Mouse (Mus musculus) left cerebral cortex, postnatal 14 days (tissue): ENCODE results near the gene Cmya5. TPM values are rescaled to one million over a fixed set of nuclear protein-coding genes. Genes with fewer than 3 reads are reported as not detected.

Experiments used
- DNase-seq, 2 experiments: peaks; one replicate each; pipeline ENCODE4 v3.0.0; 2021 to 2022; ENCODE audit warnings: low spot score in 2 of 2, mixed read lengths in 1 of 2
- intact Hi-C: fragments of 180-260 bp; cut with DNase I; formaldehyde crosslinking; loops from one replicate; pipeline ENCODE4 v1.15.1; 2025
- total RNA-seq, 2 experiments: library from RNA; stranded (reverse); gene quantifications; 2 replicates each; pipeline ENCODE4 v1.2.3; 2021

The Cmya5 gene
- total RNA-seq, 2 experiments from 2014 or later = 2.2 to 2.8 TPM

DNA sequence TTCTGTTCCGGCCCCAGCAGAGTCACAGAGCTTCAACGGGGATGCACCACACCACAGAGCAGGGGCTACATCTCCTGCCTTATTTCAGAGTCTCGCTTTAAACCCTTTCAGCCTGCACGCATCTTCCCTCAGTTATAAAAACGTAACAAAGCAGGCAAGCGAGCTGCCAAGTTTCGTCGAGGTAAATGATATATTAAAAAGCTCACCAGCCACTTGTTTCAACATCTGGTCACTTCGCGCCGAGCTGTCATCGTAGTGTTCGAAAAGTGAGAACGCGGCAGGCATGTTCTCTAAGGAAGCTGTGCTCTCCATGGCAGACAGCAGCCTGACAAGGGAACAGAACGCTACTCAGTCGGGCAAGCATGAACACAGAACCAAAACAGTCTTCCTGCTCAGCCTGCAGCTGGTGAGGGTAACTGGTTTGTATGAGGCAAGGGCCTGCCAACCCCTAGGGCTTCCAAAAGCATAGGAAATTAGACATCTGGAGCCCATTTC is 70.3 kb downstream of the Cmya5 start:
- peak; percentile 50 to 53 for DNase-seq
- intact Hi-C loops = no loop called here

GRCm38 (mm10) chr13:93073595-93073994 is 70.9 kb downstream of the Cmya5 start:
- DNase-seq = peak; percentile 73 to 81
- intact Hi-C loops = no loop called here

GRCm38 (mm10) chr13:93072871-93073411 is 71.6 kb downstream of the Cmya5 start:
- intact Hi-C loops = no loop called here
- peak in 1 of 2 experiments; percentile 37 for DNase-seq

GRCm38 (mm10) chr13:93070406-93070805 is 74.1 kb downstream of the Cmya5 start:
- no peak for DNase-seq
- intact Hi-C loops = no loop called here

DNA sequence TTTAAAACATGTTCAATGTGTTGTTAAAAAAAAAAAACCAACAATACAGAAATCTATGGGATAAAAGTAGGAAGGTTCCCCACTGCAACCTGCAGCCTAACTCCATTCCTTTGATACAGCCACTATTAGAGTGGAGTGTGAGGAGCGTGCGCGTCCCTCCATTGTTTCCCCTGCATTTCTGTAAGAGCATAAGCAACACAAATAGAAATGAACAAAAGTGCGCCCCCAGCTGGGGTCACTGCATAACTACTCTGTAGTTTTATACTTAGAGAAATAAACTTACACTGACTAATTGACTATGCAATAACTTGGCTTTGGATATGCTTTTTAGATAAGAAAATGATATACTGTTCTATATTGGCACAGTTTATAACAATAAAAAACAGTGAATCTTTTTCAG is 75.0 kb downstream of the Cmya5 start:
- intact Hi-C loops = loop anchor here (5.0 kb wide), 1 partner anchor 317 kb away; no protein-coding TSS in a partner anchor
- no peak for DNase-seq

DNA sequence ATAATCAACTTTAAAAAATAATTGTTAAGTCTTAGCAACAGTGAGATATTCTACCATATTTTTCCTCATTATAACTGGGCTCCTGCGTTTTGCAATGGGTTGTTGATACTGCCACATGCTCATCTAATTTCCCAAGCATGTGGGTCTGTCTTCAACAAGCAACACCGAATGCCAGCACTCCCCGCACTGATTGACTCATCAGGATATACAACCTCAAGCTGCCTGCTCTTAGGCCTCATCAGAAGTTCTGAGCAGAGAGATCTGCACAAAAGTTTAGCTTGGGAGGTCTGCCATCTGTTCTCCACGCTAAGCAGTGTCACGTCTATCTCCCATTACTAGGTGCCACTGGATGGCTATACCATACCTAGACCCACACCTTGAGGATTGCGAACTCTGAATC is 76.2 kb downstream of the Cmya5 start:
- no peak for DNase-seq
- intact Hi-C loops = loop anchor here (5.0 kb wide), 1 partner anchor 316 kb away; no protein-coding TSS in a partner anchor

GRCm38 (mm10) chr13:93062860-93063636 is 81.5 kb downstream of the Cmya5 start:
- DNase-seq = peak; percentile 57 to 62
- intact Hi-C loops = no loop called here

- no peak for DNase-seq
- intact Hi-C loops = no loop called here
Measured at GRCm38 (mm10) chr13:93061311-93061710, 83.2 kb downstream of the Cmya5 start.

- intact Hi-C loops = no loop called here
- no peak for DNase-seq
Measured at GRCm38 (mm10) chr13:93060437-93060836, 84.1 kb downstream of the Cmya5 start.

DNA sequence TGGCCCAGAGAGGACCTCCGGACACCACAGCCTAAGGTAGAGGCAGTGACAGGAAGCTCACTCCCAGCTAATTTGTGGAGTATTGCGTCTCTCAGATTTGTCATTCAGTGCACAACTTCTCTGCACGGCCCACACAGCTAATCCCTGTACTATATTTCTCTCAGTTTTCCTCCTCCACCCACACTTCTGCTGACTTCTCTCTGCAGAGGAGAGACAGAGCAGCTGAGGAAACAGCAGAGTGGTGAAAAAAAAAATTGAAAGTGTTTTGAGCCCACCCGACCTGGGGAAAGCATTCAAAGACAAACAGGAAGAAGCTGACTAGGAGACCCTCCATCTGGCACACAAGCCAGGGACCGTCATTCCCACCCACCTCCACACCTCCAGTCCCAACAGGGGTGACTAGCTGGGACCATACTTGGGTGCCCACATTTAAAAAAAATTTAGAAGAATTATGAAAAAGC is 85.9 kb downstream of the Cmya5 start:
- DNase-seq = peak; percentile 65 to 77
- intact Hi-C loops = loop anchor here (5.0 kb wide), 2 partner anchors 56 to 244 kb away; no protein-coding TSS in a partner anchor

DNA sequence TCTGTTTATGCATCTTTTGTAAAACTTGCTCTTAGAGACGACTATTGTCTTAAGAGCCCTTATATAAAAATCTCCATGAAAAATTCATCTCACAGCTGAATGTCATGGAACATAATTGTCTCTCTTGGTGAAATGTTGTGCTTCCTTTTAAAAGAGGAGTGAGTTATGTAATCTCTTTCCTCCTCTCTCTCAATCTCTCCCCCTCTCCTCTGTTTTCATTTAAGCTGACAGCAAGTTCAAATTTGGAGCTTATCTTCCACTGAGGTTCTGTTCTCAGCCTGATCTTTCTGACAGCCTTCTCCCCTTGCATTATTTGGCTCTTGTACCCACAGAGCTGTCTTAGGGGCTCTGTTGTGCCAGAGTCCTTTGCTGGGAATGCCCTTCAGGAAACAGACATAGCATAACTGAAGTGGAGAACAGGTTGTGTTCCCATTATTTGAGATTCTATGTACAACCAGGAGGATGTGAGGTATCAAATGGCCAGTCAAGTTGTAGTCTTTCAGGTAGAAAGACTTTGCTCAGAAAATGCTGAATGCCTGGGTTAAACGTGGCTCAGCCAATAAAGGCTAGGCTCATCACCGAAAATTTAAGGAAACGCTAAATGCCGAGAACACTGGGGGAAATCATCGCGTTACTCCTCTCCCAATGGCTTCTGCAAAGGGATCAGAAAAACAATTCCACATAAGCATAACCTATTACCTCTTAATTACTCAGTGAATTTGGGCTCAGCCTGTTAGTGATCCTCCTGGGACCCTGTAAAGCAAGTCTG is 86.8 kb downstream of the Cmya5 start:
- DNase-seq = no peak

DNA sequence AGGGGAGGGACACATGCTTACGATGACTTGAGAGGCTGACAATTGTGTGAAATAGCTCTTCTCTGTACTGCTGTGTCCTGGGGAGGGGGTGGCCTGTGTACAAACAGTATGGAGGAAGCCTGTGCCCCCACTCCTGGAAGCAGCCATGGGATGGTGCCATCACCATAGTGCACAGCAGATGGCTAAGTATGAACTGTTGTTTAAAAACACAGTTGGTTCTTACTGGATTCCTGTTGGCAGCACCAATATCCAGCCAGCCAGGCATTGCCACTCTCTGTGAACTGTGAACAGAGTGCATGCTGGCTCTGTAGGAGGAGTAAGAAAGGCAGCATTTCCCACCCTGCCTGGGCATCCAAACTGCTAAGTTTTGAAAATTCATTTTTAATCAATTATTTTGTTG is 88.4 kb downstream of the Cmya5 start:
- no peak for DNase-seq
- intact Hi-C loops = loop anchor here (5.0 kb wide), 2 partner anchors 54 to 246 kb away; no protein-coding TSS in a partner anchor

More for the DNA sequence above, 86.8 kb downstream of the Cmya5 start:
- intact Hi-C loops = loop anchor here (5.0 kb wide), 2 partner anchors 55 to 245 kb away; no protein-coding TSS in a partner anchor

DNA sequence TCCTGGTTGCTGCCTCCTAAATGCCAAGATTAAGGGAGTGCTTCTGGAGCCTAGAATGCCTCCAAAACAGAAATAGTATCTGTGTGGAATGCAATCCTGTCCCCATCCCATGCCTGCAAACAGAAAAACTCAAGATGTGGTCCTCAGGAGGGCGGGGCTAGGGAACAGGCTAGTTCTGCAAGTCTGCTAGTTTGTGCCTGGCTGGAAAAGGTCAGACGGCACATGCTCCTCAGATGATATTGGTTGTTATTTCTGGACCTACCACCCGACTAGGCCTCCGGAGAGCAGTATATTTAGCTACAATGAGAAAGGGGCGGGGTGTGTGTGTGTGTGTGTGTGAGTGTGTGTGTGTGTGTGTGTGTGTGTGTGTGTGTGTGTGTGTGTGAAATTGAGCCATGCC is 93.0 kb downstream of the Cmya5 start:
- intact Hi-C loops = no loop called here
- no peak for DNase-seq

GRCm38 (mm10) chr13:93041021-93041420 is 103.5 kb downstream of the Cmya5 start:
- intact Hi-C loops = no loop called here
- no peak for DNase-seq

DNA sequence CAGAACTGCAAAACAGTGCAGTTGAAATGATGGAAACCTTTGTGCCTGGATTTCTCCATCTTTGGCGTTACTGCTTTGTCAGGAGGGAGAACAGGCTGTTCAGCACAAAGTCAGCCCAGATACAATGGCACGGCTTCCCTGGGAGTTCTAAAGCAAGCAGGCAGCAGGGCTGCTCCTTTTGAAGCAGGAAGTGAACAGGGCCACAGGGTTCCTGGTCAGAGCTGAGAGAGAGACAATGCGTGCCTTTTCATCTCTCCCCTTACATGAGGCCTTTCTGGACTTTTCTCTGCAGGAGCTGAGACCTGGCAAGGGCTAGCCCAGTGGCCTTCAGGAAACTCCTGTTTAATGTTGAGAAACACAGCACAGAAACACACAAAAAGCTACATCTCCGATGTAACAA is 108.3 kb downstream of the Cmya5 start:
- DNase-seq = no peak
- intact Hi-C loops = no loop called here

DNA sequence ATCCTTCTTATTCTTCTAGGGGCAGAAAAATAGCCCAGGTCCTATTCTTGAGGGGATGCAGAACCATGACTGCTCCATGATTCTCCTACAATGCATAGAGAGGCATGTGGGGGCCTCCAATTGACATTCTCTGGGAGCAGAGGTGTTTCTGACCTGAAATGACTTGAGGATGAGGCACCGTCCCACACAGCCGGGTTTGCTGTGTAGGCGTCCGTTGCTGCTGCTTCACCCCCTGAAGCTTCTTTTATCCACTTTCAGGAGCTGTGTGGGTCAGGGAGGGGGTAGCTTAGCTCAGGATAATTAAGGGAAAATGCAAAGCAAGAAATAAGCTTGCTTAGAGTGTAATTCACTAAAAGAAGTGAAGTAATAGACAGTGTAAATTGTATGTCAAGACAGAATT is 115.2 kb downstream of the Cmya5 start:
- DNase-seq = peak in 1 of 2 experiments; percentile 32
- intact Hi-C loops = no loop called here

DNA sequence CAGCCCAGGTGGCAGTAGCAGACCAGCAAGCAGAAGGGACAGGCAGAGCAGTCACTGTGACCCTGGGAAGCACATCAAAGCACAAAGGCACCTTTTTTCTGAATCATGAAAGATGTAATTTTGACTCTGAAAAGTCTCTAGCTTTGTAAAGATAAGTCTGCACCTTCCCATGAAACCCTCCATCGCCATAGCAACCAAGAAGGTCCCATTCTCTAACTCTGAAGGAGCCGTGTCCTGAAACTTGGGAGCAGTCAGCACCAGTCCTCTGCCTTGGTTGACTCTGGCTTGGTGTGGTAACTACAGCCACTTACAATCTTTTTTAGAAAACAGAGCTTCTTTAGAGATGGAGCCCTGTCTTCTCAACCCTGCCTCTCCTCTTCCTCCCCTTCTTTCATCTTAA is 119.7 kb downstream of the Cmya5 start:
- DNase-seq = no peak
- intact Hi-C loops = no loop called here

DNA sequence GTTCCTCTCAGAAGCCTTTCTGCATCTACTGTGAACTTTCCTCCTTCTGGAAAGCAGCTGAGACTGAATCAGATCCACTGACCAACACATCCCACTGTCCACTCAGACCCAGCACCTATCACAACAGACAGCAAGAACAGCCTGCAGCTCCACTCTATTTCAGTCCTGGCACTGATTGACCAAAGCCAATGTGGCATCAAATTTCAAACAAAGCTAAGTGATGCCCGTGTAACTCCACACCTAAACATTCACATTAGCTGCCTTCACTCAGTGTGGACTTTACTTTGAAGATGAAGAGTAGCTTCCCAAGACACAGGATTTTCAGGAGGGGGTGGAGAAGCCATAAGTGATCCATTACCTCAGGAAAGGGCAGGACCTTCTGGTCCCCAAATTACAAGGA is 122.4 kb downstream of the Cmya5 start:
- intact Hi-C loops = no loop called here
- DNase-seq = no peak

GRCm38 (mm10) chr13:93012952-93013351 is 131.6 kb downstream of the Cmya5 start:
- intact Hi-C loops = no loop called here
- peak in 1 of 2 experiments; percentile 36 for DNase-seq

- no peak for DNase-seq
- intact Hi-C loops = no loop called here
Measured at GRCm38 (mm10) chr13:93011315-93011714, 133.2 kb downstream of the Cmya5 start.
